Mouse (Mus musculus) B cell, adult 2 months (primary cell): ENCODE measurements around the gene Sugp2.

Experiments
- DNase-seq, 2 experiments: peaks; one replicate each; pipeline ENCODE4 v3.0.0; 2022

Gene Sugp2

DNA sequence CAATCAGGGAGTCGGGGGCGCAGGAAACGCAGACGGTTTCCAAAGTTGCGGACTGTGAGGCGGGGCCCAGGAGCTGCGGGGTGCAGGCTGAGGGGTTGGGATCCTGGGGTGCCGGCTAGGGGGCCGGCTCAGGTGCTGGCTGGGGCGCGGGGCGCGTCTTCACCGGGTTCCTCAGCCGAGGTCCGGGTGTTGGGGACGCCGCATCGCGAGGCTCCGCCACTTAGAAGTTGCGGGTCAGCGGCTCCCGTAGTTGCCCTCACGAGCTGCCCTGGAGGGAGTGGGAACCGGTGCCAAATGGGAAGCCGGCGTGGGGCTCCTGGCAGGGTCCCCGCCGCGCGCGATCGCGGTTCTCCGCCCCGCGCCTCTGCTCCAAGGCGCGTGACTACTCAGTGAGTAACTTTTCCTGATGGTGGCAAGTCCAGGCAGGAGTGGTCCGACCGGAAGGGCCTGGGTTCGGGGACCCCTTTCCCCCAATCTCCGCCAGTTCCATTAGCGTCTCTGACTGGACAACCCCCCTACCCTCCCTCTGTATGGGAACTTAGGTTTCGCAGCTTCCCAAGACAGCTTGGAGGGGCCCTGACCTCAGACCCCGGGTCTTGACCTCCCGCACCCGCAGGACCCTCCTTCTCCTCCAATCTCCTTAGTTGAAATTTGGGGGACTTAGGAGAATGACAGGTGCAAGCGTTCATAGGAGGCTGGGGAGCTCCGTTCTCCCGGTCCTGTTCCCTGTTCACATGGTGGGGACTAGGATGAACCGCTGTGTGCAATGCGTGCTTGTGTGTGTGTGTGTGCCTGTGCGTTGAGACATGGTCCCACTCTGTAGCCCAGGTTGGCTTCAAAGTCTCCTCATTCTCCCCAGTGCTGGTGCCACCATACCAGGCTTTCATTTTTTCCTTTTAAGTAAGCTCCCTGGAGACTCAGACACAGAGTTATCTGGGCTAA lies 49.4 kb downstream of the Sugp2 start:
- no peak for DNase-seq

DNA sequence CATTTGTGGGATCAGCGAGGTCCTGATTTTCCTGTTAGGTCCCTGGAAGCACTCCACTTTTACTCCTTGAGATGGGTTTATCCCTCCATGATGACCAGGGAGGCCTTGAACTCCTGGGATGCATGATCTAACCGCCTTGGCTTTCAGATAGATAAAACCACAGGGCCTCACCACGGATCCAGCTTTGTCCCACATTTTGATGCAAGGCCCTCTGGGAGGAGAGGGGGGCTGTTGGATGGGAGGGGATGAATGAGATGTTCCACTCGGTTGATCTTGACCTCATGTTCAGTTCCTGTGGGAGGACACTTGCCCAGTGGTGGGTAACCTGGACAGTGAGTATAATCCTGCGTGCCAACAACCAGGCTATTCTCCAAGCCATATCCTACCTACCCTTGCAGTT lies 50.4 kb downstream of the Sugp2 start:
- DNase-seq = no peak

- no peak for DNase-seq
Measured at GRCm38 (mm10) chr8:70285304-70285703, 51.3 kb downstream of the Sugp2 start.

- DNase-seq = peak; percentile 66 to 73
Measured at GRCm38 (mm10) chr8:70286737-70287136, 52.7 kb downstream of the Sugp2 start.

DNA sequence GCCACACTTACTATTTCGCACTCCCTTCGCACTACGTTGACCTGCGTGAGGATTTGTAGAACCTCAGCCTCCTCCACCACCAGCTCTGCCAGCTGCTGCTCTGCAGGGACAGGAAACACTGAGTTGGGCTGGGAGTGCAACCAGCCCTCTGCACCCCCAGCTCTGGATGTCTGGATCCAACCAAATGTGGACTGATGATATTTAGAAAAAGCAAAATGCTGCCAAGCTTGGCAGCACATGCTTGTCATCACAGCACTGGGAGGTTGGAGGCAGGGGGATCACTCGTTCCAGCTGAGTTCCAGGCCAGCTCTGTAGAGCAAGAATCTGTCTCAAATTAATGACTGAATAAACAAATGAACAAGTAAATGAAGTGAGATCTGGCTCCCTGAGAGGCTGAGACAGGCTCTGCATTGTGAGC lies 60.0 kb downstream of the Sugp2 start:
- DNase-seq = no peak

DNA sequence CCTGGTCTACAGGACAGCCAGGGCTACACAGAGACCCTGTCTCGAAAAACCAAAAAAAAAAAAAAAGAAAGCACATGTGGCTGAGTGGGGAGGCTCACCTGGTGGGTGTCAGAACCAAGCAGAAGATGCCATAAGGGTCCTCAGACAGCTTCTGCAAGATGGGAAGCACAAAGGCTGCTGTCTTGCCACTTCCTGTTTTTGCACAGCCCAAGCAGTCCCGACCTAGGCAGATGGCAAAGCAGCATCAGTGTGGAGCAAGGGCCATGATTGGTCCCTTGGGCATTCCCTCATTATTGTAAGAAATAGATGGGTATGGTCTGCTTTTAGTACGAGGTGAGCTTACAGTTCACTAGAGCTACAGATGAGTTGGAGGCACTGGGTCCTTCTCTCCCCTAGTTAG lies 66.9 kb downstream of the Sugp2 start:
- no peak for DNase-seq

DNA sequence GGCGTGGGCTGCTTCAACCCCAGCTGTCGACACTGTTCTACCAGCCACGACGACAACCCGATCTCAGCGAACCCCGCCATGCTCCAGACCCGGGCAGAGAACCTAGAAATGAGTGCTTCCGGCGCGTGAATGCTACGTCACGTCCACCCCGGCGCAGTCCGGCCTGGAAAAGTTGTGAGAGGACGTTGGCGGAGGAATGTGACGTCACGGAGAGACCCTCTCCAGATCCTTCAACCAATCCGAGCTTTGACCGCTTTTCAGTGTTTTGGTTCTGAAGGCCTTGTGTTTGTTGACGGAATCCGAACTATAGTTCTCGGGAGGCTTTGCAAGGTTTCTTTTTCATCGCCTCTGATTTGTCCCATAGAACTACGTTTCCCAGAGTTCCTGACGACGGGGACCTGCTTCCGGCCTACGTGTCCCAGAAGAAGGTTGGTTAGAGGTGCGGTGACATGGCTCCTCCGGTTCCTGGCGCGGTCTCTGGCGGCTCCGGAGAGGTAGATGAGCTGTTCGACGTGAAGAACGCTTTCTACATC lies 68.4 kb downstream of the Sugp2 start, which contains the start of the genes Ddx49 and Cope:
Gene Ddx49 (minus strand): TSS at position 132 of the 533 bp plus-strand sequence.
Gene Cope (plus strand): TSS at position 161 of the 533 bp plus-strand sequence.
- DNase-seq = peak; percentile 95

DNA sequence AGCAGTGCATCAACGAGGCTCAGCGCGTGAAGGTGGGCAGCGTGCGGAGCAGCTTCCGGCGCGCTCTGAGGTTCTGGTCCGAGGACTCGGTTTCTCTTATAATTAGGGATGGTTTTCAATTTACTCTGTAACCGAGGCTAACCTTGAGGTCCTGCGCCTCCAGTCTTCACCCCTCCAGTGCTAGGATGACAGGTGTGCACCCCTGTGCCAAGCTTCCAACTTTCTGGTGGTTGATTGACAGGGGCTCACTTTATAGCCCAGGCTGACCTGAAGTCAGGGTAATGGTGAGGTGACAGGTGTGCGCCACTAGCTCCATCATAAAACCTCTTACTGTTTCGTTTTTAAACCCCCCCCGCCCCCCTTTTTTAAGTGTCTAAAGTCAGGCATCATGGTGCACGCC lies 68.9 kb downstream of the Sugp2 start:
- DNase-seq = no peak

DNA sequence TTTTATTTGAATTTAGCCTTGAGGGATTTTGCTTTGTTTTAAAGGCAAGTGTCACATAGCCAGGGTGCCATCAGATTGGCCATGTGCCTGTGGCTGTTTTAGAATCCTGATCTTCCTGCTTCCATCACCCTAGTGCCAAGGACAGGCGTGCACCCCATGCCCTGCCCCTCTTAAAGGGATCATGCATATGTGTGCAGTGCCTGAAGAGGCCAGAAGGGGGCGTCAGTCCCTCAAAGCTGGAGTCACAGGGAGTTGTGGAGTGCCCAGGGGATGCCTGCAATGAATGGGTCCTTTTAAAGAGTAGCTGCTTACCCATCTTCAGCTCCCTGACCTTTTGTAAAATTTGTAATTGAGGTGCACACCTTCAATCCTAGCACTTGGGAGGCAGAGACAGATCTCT lies 75.3 kb downstream of the Sugp2 start:
- DNase-seq = peak; percentile 63 to 65

DNA sequence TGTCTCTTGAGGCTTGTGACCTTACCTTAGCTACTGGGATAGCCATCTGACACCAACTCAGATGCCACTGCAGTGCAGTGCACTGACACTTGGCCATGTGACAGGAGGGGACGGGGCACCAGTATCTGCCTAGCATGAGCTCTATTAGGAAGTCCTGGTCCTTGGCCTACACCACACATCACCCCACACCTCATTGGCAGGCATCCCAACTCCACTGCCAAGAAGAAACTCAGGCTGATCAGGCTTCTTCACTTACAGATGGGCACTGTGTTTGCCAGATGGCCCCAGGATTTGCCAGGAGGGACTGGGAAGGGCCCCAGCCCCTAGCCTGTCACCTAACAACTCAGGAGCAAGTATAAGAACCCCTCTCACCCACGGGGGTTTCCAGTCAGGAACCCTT lies 79.4 kb downstream of the Sugp2 start:
- DNase-seq = no peak

GRCm38 (mm10) chr8:70315624-70316510 lies 81.8 kb downstream of the Sugp2 start, which contains the start of gene Cers1:
Gene Cers1, plus strand, starts transcription at chr8:70315775.
- DNase-seq = peak; percentile 24 to 33

DNA sequence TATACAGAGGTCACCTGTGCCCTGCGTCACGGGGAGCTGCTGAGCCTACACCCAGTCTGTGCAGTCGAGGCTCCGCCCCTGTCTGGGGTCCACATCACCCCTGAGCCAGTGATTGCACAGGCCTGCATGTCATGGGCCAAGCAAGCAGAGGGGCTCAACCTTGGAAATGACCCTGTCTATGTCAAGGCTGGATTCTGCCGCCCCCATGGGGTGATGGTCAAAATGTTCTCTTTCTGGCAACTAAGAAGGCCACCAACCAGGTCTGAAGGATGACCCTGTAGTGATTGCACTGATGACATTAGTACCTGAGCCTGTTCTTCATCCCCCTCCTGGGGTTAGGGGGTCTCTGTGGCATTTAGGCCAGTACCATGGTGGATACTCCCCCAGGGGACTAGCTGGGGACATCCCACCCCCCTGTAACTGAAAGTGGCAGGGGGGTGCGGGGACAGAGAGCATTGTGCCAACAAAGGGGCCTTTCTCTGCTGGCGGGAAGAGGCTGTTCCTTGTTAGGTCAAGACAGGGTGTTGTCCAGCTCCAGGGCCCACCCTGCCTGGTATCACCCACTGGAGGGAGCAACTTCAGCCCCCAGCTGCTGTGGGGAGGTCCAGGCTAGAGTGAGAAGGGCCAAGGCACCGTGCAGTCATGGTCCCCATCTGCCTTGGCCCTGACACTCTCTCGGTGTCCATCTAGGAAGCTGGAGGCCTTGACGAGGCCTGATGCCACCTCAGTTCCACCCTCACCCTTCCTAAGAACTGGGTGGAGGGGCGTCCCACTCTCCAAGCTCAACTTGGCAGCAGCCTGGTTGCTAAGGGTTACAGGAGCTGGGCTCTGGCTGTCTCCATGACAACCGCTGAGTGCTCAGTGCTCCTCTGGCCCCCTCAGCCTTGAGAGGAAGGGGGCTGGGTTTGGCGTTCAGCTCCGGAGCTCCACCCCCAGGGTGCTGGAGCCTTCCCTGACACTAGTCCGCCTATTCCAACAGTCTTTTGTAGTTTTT lies 82.8 kb downstream of the Sugp2 start:
- DNase-seq = no peak

DNA sequence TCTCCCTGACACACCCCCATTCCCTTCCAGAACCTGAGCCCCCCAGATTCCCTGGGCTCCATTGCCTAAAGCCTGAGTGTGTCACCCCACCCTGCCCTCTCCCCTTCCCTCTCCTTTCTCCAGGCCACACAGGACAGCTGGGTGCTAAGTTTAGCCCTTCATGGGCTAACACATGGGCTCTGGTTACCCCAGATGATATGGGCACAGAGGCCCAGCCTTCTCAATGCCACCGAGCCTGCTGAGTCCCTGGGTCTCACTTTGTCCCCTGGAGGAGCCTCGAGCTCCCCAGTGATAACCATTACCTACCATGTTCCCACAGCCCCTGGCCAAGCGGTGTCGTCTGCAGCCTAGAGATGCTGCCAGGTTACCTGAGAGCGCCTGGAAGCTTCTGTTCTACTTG lies 83.8 kb downstream of the Sugp2 start:
- no peak for DNase-seq

- DNase-seq = no peak
Measured at GRCm38 (mm10) chr8:70323716-70324115, 89.7 kb downstream of the Sugp2 start.

DNA sequence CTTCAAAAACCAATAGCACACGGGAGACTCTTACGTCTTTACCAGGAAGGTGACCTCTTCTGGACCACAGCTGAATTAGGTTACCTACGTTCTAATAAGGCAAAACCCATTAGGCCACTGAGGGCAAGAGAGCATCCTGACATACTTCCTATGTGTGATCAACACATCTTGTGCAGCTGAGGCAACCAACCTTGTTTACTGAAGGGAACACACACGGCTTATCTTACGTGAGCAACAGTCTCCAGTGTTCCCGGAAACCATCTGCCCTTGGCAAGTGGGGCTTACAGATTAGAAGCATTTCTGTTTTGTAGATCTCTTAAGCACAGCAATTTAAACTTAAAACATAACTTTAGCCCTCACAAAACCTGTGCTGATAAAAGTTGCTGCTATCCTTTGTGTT lies 93.5 kb downstream of the Sugp2 start:
- no peak for DNase-seq

- no peak for DNase-seq
Measured at GRCm38 (mm10) chr8:70329124-70329834, 95.3 kb downstream of the Sugp2 start, which contains the start of gene Gdf1. Gene Gdf1, plus strand, starts transcription at chr8:70329817.
